Mouse (Mus musculus) liver, embryonic 16.5 days (tissue): ENCODE measurements at regions not wholly inside any gene's neighbourhood (a gene's known extent, or its start where the extent isn't known, plus 50 kb on each side); places are given as distances from the start of the nearest gene placed in this dataset.

Experiments used
- ATAC-seq: fragments of 200-750 bp; cut with Nextera tagmentation; 2 replicates; pipeline ENCODE4 v1.8.0; 2017; ENCODE audit warnings: low read depth, mild to moderate bottlenecking, moderate number of reproducible peaks, moderate library complexity
- H3K27ac ChIP-seq: fragments of 300-500 bp; sonication (generic); 2 replicates; pipeline ENCODE4 v1.5.1; 2014; ENCODE audit warnings: mild to moderate bottlenecking, low read length
- H3K27me3 ChIP-seq: fragments of 300-500 bp; sonication (generic); 2 replicates; pipeline ENCODE4 v1.6.1; 2014; ENCODE audit warnings: low read depth, low read length, mixed read lengths; ENCODE audit not compliant: control insufficient read depth, insufficient read depth
- H3K36me3 ChIP-seq: fragments of 300-500 bp; sonication (generic); 2 replicates; pipeline ENCODE4 v1.6.1; 2014; ENCODE audit warnings: mild to moderate bottlenecking; ENCODE audit not compliant: control insufficient read depth, insufficient read depth
- H3K4me1 ChIP-seq: fragments of 300-500 bp; sonication (generic); 2 replicates; pipeline ENCODE4 v1.6.1; 2014; ENCODE audit warnings: low read depth, low read length, mixed read lengths; ENCODE audit not compliant: control insufficient read depth
- H3K4me2 ChIP-seq: fragments of 300-500 bp; sonication (generic); 2 replicates; pipeline ENCODE4 v1.6.1; 2014; ENCODE audit warnings: low read depth, low read length, mixed read lengths
- H3K4me3 ChIP-seq: fragments of 300-500 bp; sonication (generic); 2 replicates; pipeline ENCODE4 v1.5.1; 2014; ENCODE audit warnings: low read depth, mild to moderate bottlenecking, low read length
- H3K9ac ChIP-seq: fragments of 300-500 bp; sonication (generic); 2 replicates; pipeline ENCODE4 v1.6.1; 2014; ENCODE audit warnings: low read depth, low read length
- H3K9me3 ChIP-seq: fragments of 300-500 bp; sonication (generic); replicated peaks from 2 replicates; pipeline ENCODE4 v1.6.1; 2016; ENCODE audit warnings: low read length; ENCODE audit not compliant: control insufficient read depth
- WGBS: fragments of 180-500 bp; shearing (Covaris S2); extraction: QIAGEN DNeasy Blood & Tissue Kit; methylation state at CpG from one replicate; pipeline ENCODE4 v1.1.7; 2014; ENCODE audit not compliant: insufficient replicate concordance; 5-methylcytosine and 5-hydroxymethylcytosine counted together

DNA sequence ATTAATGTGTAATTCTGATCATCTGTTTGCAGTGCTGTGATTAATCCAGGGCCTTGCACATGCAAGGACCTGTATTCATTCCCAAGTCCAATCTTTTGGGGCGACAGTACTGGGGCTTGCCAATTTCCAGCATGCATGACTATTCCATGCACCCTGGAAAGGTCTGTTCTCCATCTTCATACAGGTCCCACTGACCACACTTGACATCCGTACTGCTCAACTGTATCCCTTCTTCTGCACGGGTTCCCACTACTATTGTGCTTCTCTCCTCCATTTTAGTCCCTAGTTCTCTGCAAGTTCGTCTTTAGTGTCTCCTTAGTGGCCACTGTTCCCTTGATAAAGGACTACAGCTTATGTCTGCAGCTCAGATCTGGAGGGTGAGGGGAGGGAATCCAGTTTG is 371.4 kb downstream of the Cd83 start:
- H3K36me3 ChIP-seq = no peaks in the 10 kb centered on the region
- WGBS = 55% methylated on average over 4 of the region's 4 CpGs

GRCm38 (mm10) chr13:44156546-44156945 is 372.0 kb downstream of the Cd83 start:
- no peak overlapping the region for H3K27ac ChIP-seq
- WGBS = 56% methylated on average over 3 of the region's 3 CpGs
- no peak for ATAC-seq
- no peaks in the 10 kb centered on the region for H3K27me3 ChIP-seq
- no peaks in the 10 kb centered on the region for H3K36me3 ChIP-seq
- H3K4me2 ChIP-seq = no peak overlapping the region
- H3K9ac ChIP-seq = no peak overlapping the region
- no peak overlapping the region for H3K4me3 ChIP-seq
- H3K9me3 ChIP-seq = peaks cover 3% of the 10 kb centered on the region; the same call in 1 of the 2 replicates
- no peaks in the 10 kb centered on the region for H3K4me1 ChIP-seq

More for the DNA sequence above, 371.4 kb downstream of the Cd83 start:
- no peak overlapping the region for H3K27ac ChIP-seq
- H3K4me1 ChIP-seq = no peaks in the 10 kb centered on the region
- H3K9ac ChIP-seq = no peak overlapping the region
- no peak overlapping the region for H3K4me3 ChIP-seq
- H3K4me2 ChIP-seq = no peak overlapping the region
- ATAC-seq = no peak
- H3K9me3 ChIP-seq = peaks cover 3% of the 10 kb centered on the region; the same call in 1 of the 2 replicates
- H3K27me3 ChIP-seq = no peaks in the 10 kb centered on the region

DNA sequence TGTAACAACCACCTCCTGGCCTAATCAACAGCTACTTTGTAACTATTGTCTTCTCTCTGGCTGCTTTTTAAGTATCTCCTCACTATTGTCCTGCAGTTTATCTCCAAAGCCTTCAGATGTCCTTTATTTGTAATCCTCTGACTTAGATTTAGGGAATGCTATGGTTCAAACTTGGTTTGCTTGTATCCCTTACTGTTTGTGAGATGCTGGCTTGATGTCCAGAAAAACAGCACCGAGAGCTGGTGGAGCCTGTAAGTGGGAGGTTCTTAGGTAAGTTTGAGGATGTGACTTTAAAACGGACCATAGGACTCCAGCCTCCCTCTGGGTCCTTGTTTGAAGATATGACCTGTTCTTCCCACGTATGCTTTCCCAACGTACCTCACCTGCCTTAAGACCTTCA is 372.7 kb downstream of the Cd83 start:
- Histone ChIP-seq H3K27ac (no peak overlapping the region), H3K36me3 (no peaks in the 10 kb centered on the region), H3K4me1 (no peaks in the 10 kb centered on the region), H3K4me3 (no peak overlapping the region), H3K9ac (no peak overlapping the region), H3K9me3 (peaks cover 3% of the 10 kb centered on the region; the same call in 1 of the 2 replicates), H3K4me2 (no peak overlapping the region), H3K27me3 (no peaks in the 10 kb centered on the region)
- ATAC-seq = no peak
- whole genome bisulfite sequencing = 39% methylated on average over 4 of the region's 4 CpGs

GRCm38 (mm10) chr13:44158364-44158763 is 373.8 kb downstream of the Cd83 start:
- H3K4me3 ChIP-seq = no peak overlapping the region
- H3K4me1 ChIP-seq = no peaks in the 10 kb centered on the region
- no peaks in the 10 kb centered on the region for H3K36me3 ChIP-seq
- no peak overlapping the region for H3K4me2 ChIP-seq
- H3K27me3 ChIP-seq = no peaks in the 10 kb centered on the region
- H3K9me3 ChIP-seq = peaks cover 3% of the 10 kb centered on the region; the same call in 1 of the 2 replicates
- 67% methylated on average over 6 of the region's 6 CpGs for WGBS
- H3K27ac ChIP-seq = no peak overlapping the region
- no peak for ATAC-seq
- H3K9ac ChIP-seq = no peak overlapping the region

DNA sequence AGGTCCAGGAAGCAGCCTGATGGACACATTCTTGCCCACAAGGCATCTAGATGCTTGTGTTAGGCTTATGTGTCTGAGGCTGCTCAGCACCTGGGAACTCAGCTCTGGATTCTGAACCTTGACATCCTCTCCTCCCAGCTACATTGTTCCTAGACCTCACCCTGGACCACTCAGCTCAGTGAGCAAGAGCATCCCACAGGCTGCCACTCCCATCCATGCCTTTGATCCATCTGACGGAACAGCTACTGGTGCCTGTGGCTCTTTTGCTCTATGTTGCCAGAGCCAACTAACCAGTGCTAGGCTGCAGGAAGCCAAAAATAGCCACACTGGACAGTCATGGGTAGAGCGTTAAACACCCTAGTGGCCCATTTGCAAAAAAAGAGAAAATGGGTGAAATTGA is 374.8 kb downstream of the Cd83 start:
- Histone ChIP-seq H3K9me3 (no peaks in the 10 kb centered on the region), H3K4me1 (no peaks in the 10 kb centered on the region), H3K27ac (no peak overlapping the region), H3K36me3 (no peaks in the 10 kb centered on the region), H3K4me2 (no peak overlapping the region), H3K4me3 (no peak overlapping the region), H3K27me3 (no peaks in the 10 kb centered on the region), H3K9ac (no peak overlapping the region)
- 75% methylated on average over 2 of the region's 2 CpGs for WGBS
- no peak for ATAC-seq

GRCm38 (mm10) chr13:44164746-44165145 is 380.2 kb downstream of the Cd83 start:
- ATAC-seq = no peak
- no peaks in the 10 kb centered on the region for H3K4me1 ChIP-seq

DNA sequence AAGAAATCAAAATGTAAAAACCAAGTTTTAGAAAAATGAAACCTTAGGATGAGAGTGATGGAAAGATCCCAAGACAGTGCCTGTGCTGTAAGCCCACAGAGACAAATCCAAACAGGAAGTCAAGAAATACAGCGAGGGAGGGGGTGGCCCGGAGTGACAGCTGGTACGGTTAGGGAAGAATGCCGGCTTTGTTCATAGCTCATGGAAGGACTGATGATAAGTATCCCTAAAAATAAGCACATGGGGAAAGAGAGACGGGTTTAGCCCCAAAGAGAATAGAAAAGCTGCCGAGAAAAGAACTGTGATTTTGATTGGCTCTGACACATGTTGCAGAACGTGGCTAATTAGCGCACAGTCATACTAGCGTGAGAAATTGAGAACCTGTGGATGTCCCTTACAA is 382.6 kb downstream of the Cd83 start:
- 45% methylated on average over 9 of the region's 9 CpGs for WGBS

More at GRCm38 (mm10) chr13:44164746-44165145, 380.2 kb downstream of the Cd83 start:
- Histone ChIP-seq H3K4me3 (no peak overlapping the region), H3K4me2 (no peak overlapping the region), H3K9me3 (no peaks in the 10 kb centered on the region), H3K27me3 (no peaks in the 10 kb centered on the region), H3K36me3 (no peaks in the 10 kb centered on the region), H3K9ac (no peak overlapping the region), H3K27ac (no peak overlapping the region)

DNA sequence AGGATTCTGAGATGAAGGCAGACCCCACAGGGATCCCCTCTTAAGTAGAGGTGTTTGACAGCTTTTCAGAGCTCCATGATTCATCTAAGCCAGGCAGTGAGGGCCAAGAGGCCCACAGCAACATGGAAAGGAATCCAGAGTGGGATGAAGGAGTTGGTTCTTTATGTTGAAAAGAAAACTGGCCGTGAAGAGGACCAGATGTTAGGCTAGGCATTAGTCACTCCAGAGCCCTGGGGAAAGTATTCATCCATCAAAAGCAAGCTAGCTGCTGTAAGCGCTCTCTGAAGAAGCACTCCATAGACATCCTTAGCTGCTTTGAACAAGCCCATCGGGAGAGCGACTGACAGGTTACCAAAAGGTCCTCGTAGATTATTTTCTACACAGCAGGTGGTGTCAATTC is 383.6 kb downstream of the Cd83 start:
- no peaks in the 10 kb centered on the region for H3K4me1 ChIP-seq
- 78% methylated on average over 5 of the region's 5 CpGs for WGBS
- no peak for ATAC-seq
- H3K4me3 ChIP-seq = no peak overlapping the region
- H3K27ac ChIP-seq = no peak overlapping the region
- H3K27me3 ChIP-seq = no peaks in the 10 kb centered on the region
- no peak overlapping the region for H3K9ac ChIP-seq
- no peaks in the 10 kb centered on the region for H3K36me3 ChIP-seq
- H3K4me2 ChIP-seq = no peak overlapping the region
- H3K9me3 ChIP-seq = no peaks in the 10 kb centered on the region

More for the DNA sequence above, 382.6 kb downstream of the Cd83 start:
- Histone ChIP-seq H3K4me3 (no peak overlapping the region), H3K9ac (no peak overlapping the region), H3K27ac (no peak overlapping the region), H3K36me3 (no peaks in the 10 kb centered on the region), H3K4me2 (no peak overlapping the region), H3K4me1 (no peaks in the 10 kb centered on the region), H3K9me3 (no peaks in the 10 kb centered on the region), H3K27me3 (no peaks in the 10 kb centered on the region)
- no peak for ATAC-seq

GRCm38 (mm10) chr13:44171639-44172038 is 387.1 kb downstream of the Cd83 start:
- H3K36me3 ChIP-seq = no peaks in the 10 kb centered on the region
- no peak for ATAC-seq
- H3K9me3 ChIP-seq = no peaks in the 10 kb centered on the region
- no peak overlapping the region for H3K4me2 ChIP-seq
- H3K4me3 ChIP-seq = no peak overlapping the region
- WGBS = 12% methylated on average over 6 of the region's 6 CpGs
- no peak overlapping the region for H3K9ac ChIP-seq
- no peaks in the 10 kb centered on the region for H3K27me3 ChIP-seq
- H3K27ac ChIP-seq = no peak overlapping the region
- H3K4me1 ChIP-seq = no peaks in the 10 kb centered on the region
